In genomic region chr11:68472162-68472849, GRCm38 (mm10) we compare ENCODE assay signal across 28 mouse cellular contexts. TPM values are rescaled to one million over a fixed set of nuclear protein-coding genes. Genes with fewer than 3 reads are reported as not detected.
"Had no signal": no experiment of that assay in that cellular context is flagged by ENCODE, and none has a peak within 500 bp of the region (broad histone marks: within the 10 kb centered on the region; RNA-seq: fewer than 3 reads in every experiment).

No protein-coding gene starts in this region.

- H3K4me1 ChIP-seq: hindbrain, embryonic 12.5 days; intestine, embryonic 15.5 days; limb, embryonic 10.5 days; limb, embryonic 12.5 days had no signal

- H3K27me3 ChIP-seq: hindbrain, embryonic 12.5 days; intestine, embryonic 15.5 days; liver, embryonic 13.5 days; liver, embryonic 15.5 days had no signal

- H3K4me3 ChIP-seq: heart, adult 2 months; heart, embryonic 13.5 days; heart, embryonic 15.5 days; hindbrain, embryonic 10.5 days; hindbrain, embryonic 12.5 days; intestine, embryonic 15.5 days; layer of hippocampus, adult 2 months; left cerebral cortex, adult 2 months; limb, embryonic 10.5 days; limb, embryonic 12.5 days; liver, embryonic 13.5 days; liver, embryonic 15.5 days had no signal

- H3K9me3 ChIP-seq: heart, embryonic 13.5 days; heart, embryonic 15.5 days; hindbrain, embryonic 10.5 days; hindbrain, embryonic 12.5 days; intestine, embryonic 15.5 days; limb, embryonic 10.5 days; limb, embryonic 12.5 days; liver, embryonic 13.5 days; liver, embryonic 15.5 days had no signal

- H3K36me3 ChIP-seq: heart, embryonic 13.5 days; heart, embryonic 15.5 days; hindbrain, embryonic 10.5 days; hindbrain, embryonic 12.5 days; intestine, embryonic 15.5 days; limb, embryonic 10.5 days; limb, embryonic 12.5 days; liver, embryonic 13.5 days; liver, embryonic 15.5 days had no signal

- ATAC-seq: hindbrain, embryonic 16.5 days; inflammation-experienced regulatory T-cells, adult 6 months; intestine, embryonic 15.5 days; intestine, postnatal 0 days; liver, postnatal 0 days had no signal

- DNase-seq: gastrocnemius, postnatal 25 days; heart, adult 2 months; heart, postnatal 14 days; heart, postnatal 4 days; kidney, adult 18-20 months; kidney, adult 8-10 months; kidney, postnatal 10 days; kidney, postnatal 25 days; kidney, postnatal 4 days; liver; liver, embryonic 13.5 days; liver, postnatal 0 days had no signal

- H3K9ac ChIP-seq: heart, embryonic 13.5 days; heart, embryonic 15.5 days; hindbrain, embryonic 12.5 days; hindbrain, embryonic 14.5 days; intestine, embryonic 15.5 days; limb, embryonic 12.5 days; liver, embryonic 13.5 days; liver, embryonic 15.5 days; liver, postnatal 0 days had no signal

- H3K4me2 ChIP-seq: heart, embryonic 11.5 days; heart, embryonic 13.5 days; heart, embryonic 15.5 days; hindbrain, embryonic 12.5 days; hindbrain, embryonic 14.5 days; intestine, embryonic 15.5 days; limb, embryonic 12.5 days; liver, embryonic 11.5 days; liver, embryonic 13.5 days; liver, embryonic 15.5 days had no signal

- H3K27ac ChIP-seq: heart, adult 2 months; heart, embryonic 13.5 days; heart, embryonic 15.5 days; hindbrain, embryonic 10.5 days; hindbrain, embryonic 12.5 days; hindbrain, embryonic 14.5 days; intestine, embryonic 15.5 days; layer of hippocampus, adult 2 months; left cerebral cortex, adult 2 months; limb, embryonic 10.5 days; limb, embryonic 12.5 days; liver, embryonic 13.5 days; liver, embryonic 15.5 days had no signal

RNA-seq across cellular contexts. Expression of gene Pik3r6, which starts 30.5 kb away (rescaled TPM):
- polyA plus RNA-seq: inflammation-experienced regulatory T-cells, adult 6 months had no signal
